Mouse (Mus musculus) intestine, embryonic 15.5 days (tissue): ENCODE measurements around the gene Lamp1. TPM values are rescaled to one million over a fixed set of nuclear protein-coding genes. Genes with fewer than 3 reads are reported as not detected.

Experiments used
- ATAC-seq: fragments of 200-750 bp; cut with Nextera tagmentation; 2 replicates; pipeline ENCODE4 v1.8.0; 2017; ENCODE audit warnings: moderate TSS enrichment, moderate library complexity
- H3K27ac ChIP-seq: fragments of 300-500 bp; sonication (generic); 2 replicates; pipeline ENCODE4 v1.5.1; 2015; ENCODE audit warnings: mild to moderate bottlenecking, inconsistent platforms
- H3K27me3 ChIP-seq: fragments of 300-500 bp; sonication (generic); replicated peaks from 2 replicates; pipeline ENCODE4 v1.6.1; 2015; ENCODE audit warnings: inconsistent platforms
- H3K36me3 ChIP-seq: fragments of 300-500 bp; sonication (generic); 2 replicates; pipeline ENCODE4 v1.6.1; 2015; ENCODE audit warnings: inconsistent platforms
- H3K4me1 ChIP-seq: fragments of 300-500 bp; sonication (generic); replicated peaks from 2 replicates; pipeline ENCODE4 v1.6.1; 2015; ENCODE audit warnings: inconsistent platforms
- H3K4me2 ChIP-seq: fragments of 300-500 bp; sonication (generic); replicated peaks from 2 replicates; pipeline ENCODE4 v1.6.1; 2015; ENCODE audit warnings: mild to moderate bottlenecking, inconsistent platforms
- H3K4me3 ChIP-seq: fragments of 300-500 bp; sonication (generic); replicated peaks from 2 replicates; pipeline ENCODE4 v1.5.1; 2015; ENCODE audit warnings: inconsistent platforms
- H3K9ac ChIP-seq: fragments of 300-500 bp; sonication (generic); 2 replicates; pipeline ENCODE4 v1.6.1; 2015; ENCODE audit warnings: inconsistent platforms
- H3K9me3 ChIP-seq: fragments of 300-500 bp; sonication (generic); 2 replicates; pipeline ENCODE4 v1.6.1; 2016; ENCODE audit warnings: inconsistent platforms
- WGBS: fragments of 180-500 bp; shearing (Covaris S2); methylation state at CpG from one replicate; pipeline ENCODE4 v1.1.7; 2015; 5-methylcytosine and 5-hydroxymethylcytosine counted together
- polyA plus RNA-seq: library from polyadenylated mRNA; unstranded; fragments of >200 nt; fragmentation: Nextera tagmentation; extraction: Ambion mirVana; gene quantifications from 2 replicates; pipeline ENCODE4 v1.2.1, GENCODE M21; 2015

Gene Lamp1
- polyA plus RNA-seq, 1 experiment from 2014 or later, result 407 TPM

DNA sequence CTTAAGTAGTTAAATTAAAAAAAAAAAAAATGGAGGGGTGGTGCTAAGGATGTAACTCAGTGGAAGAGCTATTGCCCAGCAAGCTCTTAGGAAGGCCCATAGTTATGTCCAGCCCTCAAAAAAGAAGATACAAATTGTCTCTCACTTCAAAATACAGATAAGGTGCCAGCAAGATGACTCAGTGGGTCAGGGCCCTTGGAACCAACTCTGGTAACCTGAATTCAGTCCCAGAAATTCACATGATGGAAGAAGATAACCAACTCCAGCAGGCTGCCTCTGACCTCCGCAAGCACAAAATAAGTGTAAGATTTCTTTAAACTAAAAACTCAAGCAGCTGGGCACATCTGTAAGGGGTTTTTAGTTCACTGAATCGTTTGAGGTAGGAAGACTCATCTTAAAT, 10.5 kb upstream of the Lamp1 start:
- peaks cover 17% of the 10 kb centered on the region for H3K36me3 ChIP-seq
- no peak for ATAC-seq
- H3K27ac ChIP-seq, result no peak overlapping the region
- 89% methylated on average over 2 of the region's 2 CpGs for WGBS
- H3K9ac ChIP-seq, result no peak overlapping the region
- H3K9me3 ChIP-seq, result no peaks in the 10 kb centered on the region
- H3K27me3 ChIP-seq, result no peaks in the 10 kb centered on the region
- H3K4me1 ChIP-seq, result no peaks in the 10 kb centered on the region
- no peak overlapping the region for H3K4me3 ChIP-seq
- H3K4me2 ChIP-seq, result no peak overlapping the region

DNA sequence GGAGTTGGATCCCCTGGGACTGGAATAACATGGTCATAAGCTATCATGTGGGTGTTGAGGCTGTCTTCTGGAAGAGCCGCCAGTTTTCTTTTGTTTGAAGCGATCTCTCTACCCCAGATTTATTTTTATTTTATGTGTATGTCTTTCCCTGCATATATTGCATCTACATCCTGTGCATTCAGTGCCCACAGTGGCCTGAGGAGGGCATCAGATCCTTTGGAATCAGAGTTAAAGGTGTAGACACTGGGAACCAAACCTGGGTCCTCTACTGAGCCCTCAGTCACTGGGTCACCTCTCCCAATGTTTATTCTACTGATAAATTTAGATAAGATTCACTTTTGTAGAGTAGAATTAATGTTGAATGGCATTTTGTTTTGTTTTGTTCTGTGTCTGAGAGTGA, 9.7 kb upstream of the Lamp1 start:
- H3K4me3 ChIP-seq, result no peak overlapping the region
- no peaks in the 10 kb centered on the region for H3K27me3 ChIP-seq
- H3K9me3 ChIP-seq, result no peaks in the 10 kb centered on the region
- H3K36me3 ChIP-seq, result peaks cover 13% of the 10 kb centered on the region
- no peak for ATAC-seq
- H3K9ac ChIP-seq, result no peak overlapping the region
- no peaks in the 10 kb centered on the region for H3K4me1 ChIP-seq
- no peak overlapping the region for H3K4me2 ChIP-seq
- 93% methylated on average over 2 of the region's 2 CpGs for WGBS
- H3K27ac ChIP-seq, result no peak overlapping the region

DNA sequence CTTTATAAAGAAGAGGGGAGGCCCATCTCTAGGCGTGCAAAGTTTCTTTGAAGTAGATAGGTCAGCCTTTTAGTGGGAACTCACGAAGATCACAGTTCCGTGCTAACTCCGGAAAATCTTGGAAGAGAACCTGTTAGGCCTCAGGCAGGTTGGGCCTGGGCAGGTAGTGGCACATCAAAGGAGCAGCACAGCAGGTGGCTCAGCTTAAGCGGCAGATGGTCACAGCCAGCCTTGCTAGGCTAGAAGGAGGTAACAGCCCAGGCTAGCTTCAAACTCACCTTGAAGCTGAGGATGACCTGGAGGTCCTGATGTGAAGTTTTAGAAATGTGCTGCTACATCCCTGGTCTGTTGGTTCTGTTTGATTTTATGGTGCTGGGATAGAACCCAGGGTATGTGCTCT, 9.1 kb upstream of the Lamp1 start:
- Histone ChIP-seq H3K9me3 (no peaks in the 10 kb centered on the region), H3K4me1 (no peaks in the 10 kb centered on the region), H3K4me2 (no peak overlapping the region), H3K27ac (no peak overlapping the region), H3K4me3 (no peak overlapping the region), H3K9ac (no peak overlapping the region), H3K27me3 (no peaks in the 10 kb centered on the region), H3K36me3 (peaks cover 8% of the 10 kb centered on the region)
- 63% methylated on average over 5 of the region's 5 CpGs for whole genome bisulfite sequencing
- ATAC-seq, result no peak

DNA sequence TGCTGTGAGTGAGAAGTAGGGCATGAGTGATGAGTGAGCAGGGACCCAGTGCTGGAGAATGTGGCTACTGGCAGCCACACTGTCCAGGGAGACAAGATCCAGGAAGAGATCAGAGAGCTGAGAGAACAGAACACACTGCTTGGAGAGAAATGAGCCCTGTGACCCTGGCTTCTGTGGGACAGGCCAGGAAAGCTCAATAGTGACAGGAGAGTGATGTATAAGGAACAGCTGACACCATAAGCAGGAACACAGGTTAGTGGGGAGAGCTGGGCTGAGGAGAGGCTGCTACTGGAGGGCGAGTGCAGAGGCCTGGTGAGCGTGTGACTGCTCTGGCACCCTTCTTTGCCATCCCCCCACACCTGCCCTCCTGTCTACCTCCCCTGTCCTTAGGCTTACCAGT, 8.0 kb upstream of the Lamp1 start:
- peaks cover 4% of the 10 kb centered on the region; the same call in 1 of the 2 replicates for H3K36me3 ChIP-seq
- no peak overlapping the region for H3K27ac ChIP-seq
- H3K4me2 ChIP-seq, result no peak overlapping the region
- ATAC-seq, result no peak
- 83% methylated on average over 2 of the region's 2 CpGs for WGBS
- no peaks in the 10 kb centered on the region for H3K9me3 ChIP-seq
- no peaks in the 10 kb centered on the region for H3K27me3 ChIP-seq
- no peak overlapping the region for H3K9ac ChIP-seq
- no peak overlapping the region for H3K4me3 ChIP-seq
- no peaks in the 10 kb centered on the region for H3K4me1 ChIP-seq

DNA sequence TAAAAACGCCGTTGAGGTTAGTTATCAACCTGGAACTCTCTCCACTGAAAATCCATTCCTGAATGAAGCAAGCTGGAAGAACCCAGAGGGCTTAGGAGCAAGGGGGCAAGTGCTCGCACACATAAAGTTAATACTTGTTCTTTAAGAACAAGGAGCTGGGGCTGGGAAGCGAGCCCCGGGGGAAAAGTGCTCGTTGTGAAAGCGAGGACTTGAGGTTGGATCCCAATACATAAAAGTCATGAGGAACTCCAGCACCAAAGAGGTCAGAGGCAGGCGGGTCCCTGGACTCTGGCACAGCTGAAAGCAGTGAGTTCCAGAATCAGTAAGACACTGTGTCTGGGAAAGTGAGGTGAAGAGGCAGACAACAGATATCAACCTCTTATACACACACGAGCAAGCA, 4.9 kb upstream of the Lamp1 start:
- Histone ChIP-seq H3K27ac (no peak overlapping the region), H3K9me3 (no peaks in the 10 kb centered on the region), H3K4me3 (no peak overlapping the region), H3K4me2 (no peak overlapping the region), H3K9ac (no peak overlapping the region), H3K4me1 (0 out of 2 replicates have a peak, but pooled peaks cover 3% of the 10 kb centered on the region), H3K36me3 (no peaks in the 10 kb centered on the region), H3K27me3 (no peaks in the 10 kb centered on the region)
- 79% methylated on average over 9 of the region's 9 CpGs for WGBS
- no peak for ATAC-seq

DNA sequence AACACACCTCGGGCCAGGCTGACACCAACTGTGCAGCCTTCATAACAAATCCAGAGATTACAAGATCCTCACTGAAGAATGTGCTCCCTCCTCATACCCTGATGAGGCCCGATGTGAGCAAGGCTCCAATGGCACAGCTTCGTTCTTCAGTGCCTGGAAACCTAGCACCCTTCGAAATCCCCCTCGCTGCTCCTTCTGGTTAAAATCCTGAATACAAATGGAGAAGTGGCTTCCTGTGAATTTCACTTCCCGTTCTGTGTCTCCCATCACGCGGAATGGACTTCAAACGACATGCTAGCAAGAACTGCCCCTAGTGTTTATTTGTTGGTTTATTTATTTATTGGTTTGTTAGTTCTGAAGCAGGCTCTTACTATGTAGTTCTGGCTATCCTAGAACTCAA, 3.6 kb upstream of the Lamp1 start:
- H3K27me3 ChIP-seq, result no peaks in the 10 kb centered on the region
- H3K4me2 ChIP-seq, result no peak overlapping the region
- ATAC-seq, result no peak
- H3K27ac ChIP-seq, result no peak overlapping the region
- no peaks in the 10 kb centered on the region for H3K36me3 ChIP-seq
- H3K9ac ChIP-seq, result no peak overlapping the region
- 70% methylated on average over 9 of the region's 9 CpGs for WGBS
- no peak overlapping the region for H3K4me3 ChIP-seq
- peaks cover 8% of the 10 kb centered on the region for H3K4me1 ChIP-seq
- H3K9me3 ChIP-seq, result no peaks in the 10 kb centered on the region

DNA sequence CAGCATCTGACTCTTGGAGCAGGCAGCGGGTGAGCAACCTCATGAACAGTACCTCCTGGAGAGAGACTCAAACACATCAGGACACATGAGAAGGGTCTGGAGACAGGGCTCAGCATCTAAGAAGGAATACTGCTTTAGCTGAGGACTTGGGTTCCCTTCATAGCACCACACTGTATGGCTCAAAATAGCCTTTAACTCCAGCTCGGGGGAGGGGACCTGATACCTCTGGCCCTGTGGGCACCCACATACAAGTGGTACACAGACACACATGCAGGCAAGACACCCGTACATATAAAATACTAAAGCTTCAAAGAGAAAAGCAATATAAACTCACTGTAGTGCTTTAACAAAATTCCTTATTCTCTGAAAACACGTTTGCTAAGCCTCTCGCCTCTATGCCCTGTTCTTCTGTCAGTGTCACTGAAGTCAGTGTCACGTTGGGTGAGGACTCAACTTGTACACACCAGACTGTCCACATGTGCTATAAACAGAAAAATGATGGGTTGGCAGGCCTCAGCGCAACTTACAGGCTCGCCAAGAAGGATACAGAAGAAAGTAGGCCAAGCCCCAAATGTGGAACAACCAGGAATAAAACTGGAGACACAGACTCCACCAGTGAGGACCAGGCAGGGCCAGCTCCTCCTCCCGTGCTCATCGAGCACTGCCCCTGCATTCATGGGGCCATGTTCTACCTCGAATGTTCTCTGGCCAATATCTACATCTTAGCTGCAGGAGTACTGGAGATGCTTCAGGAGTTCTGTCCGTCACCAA, 2.4 kb upstream of the Lamp1 start:
- H3K27me3 ChIP-seq, result no peaks in the 10 kb centered on the region
- no peaks in the 10 kb centered on the region for H3K9me3 ChIP-seq
- peaks cover 16% of the 10 kb centered on the region for H3K4me1 ChIP-seq
- H3K4me2 ChIP-seq, result no peak overlapping the region
- no peak overlapping the region for H3K9ac ChIP-seq
- 70% methylated on average over 12 of the region's 12 CpGs for WGBS
- H3K4me3 ChIP-seq, result no peak overlapping the region
- no peaks in the 10 kb centered on the region for H3K36me3 ChIP-seq
- no peak for ATAC-seq
- no peak overlapping the region for H3K27ac ChIP-seq

DNA sequence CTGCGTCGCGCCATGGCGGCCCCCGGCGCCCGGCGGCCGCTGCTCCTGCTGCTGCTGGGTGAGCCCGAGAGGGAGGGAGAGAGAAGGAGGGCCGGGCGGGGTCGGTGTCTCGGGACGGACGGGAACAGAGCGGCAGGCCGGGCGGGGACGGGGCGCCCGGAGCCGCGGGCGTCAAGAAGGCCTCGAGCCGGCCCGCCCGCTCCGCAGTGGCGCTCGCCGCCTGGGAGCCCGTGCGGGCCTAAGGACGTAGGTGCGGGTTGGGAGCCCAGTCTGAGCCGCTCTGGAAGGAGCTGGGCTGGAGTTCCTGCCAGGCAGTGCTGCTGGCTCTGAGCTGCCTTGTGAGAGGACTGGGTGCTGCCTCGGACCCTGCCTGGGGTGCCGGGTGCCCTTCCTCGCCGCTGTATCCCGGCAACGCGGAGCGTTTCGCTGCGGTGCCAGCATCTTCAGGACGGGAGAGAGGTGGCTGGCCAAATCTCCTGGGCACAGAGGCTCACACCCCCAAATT, 468 bp downstream of the Lamp1 start:
- under 1% methylated on average over 46 of the region's 49 CpGs for WGBS
- Histone ChIP-seq H3K9me3 (no peaks in the 10 kb centered on the region), H3K4me2 (peak overlapping the region; percentile 67), H3K27me3 (no peaks in the 10 kb centered on the region), H3K4me1 (peaks cover 20% of the 10 kb centered on the region), H3K27ac (peak overlapping the region; percentile 70), H3K36me3 (no peaks in the 10 kb centered on the region), H3K4me3 (peak overlapping the region; percentile 100), H3K9ac (peak overlapping the region; percentile 92)
- ATAC-seq, result peak; percentile 75

DNA sequence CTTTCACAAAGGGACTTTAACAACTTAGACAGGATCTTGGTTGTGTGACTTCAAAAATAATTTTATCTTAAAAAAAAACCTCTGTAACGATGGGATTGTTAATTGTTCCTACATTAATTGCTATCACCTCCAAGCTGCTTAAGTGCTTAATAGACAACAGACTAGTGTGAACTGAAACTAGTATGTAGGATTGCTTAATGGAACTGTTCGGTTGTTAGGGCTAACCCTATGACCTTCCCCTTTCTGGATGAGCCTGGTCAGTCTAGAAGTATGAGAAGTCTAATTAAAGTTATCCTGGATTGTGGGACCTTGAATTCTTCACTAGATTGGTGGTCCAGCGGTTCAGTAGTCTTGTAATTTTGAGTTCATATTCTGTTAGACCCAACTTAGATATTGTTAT, 1.7 kb downstream of the Lamp1 start:
- 74% methylated on average over 3 of the region's 3 CpGs for WGBS
- Histone ChIP-seq H3K9me3 (no peaks in the 10 kb centered on the region), H3K4me2 (peak overlapping the region; percentile 67), H3K4me3 (peak overlapping the region; percentile 100; the same call in 1 of the 2 replicates), H3K27ac (no peak overlapping the region), H3K36me3 (no peaks in the 10 kb centered on the region; the same call in 1 of the 2 replicates), H3K9ac (peak overlapping the region; percentile 92), H3K27me3 (no peaks in the 10 kb centered on the region), H3K4me1 (peaks cover 20% of the 10 kb centered on the region)
- ATAC-seq, result no peak

DNA sequence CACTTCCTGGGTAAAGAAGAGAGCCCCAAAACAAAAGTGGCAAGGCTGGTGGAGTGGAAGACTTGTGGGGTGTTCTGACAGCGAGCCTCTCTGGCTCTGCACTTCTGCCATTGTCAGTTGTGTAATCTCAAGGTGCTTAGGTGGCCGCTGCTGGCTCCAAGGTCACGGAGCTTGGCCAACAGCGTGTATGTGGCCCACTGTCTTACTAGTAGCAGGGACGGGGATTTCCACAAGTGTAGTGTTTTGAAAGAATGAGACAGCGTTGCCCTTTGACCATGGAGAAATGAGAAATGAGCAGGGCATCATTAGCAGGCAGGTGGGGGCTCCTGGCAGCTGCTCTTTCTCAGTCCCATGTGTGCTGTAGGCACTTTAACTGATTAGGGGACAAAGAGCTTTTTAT, 3.1 kb downstream of the Lamp1 start:
- H3K4me3 ChIP-seq, result no peak overlapping the region
- no peak overlapping the region for H3K9ac ChIP-seq
- peaks cover 3% of the 10 kb centered on the region; the same call in 1 of the 2 replicates for H3K36me3 ChIP-seq
- no peak overlapping the region for H3K27ac ChIP-seq
- H3K27me3 ChIP-seq, result no peaks in the 10 kb centered on the region
- no peak for ATAC-seq
- peaks cover 20% of the 10 kb centered on the region for H3K4me1 ChIP-seq
- no peaks in the 10 kb centered on the region for H3K9me3 ChIP-seq
- H3K4me2 ChIP-seq, result no peak overlapping the region
- 83% methylated on average over 6 of the region's 6 CpGs for WGBS

DNA sequence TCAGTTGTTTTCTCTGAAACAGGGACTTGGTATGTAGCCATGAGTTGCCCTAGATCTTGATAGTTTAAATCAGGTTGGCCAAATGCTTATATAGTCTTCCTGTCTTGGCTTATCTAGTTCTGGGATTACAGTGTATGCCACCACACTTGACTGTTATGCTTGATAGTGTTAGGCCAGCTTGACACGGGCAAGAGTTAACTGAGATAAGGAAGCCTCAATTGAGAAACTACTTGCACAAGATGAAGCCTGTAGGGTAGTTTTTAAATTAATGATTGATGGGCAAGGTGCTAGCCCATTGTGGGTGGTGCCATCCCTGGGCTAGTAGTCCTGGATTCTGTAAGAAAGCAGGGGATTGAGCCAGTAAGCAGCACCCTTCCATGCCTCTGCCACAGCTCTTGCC, 4.6 kb downstream of the Lamp1 start:
- ATAC-seq, result no peak
- Histone ChIP-seq H3K36me3 (peaks cover 12% of the 10 kb centered on the region), H3K4me3 (no peak overlapping the region), H3K9me3 (no peaks in the 10 kb centered on the region), H3K4me2 (no peak overlapping the region), H3K27me3 (no peaks in the 10 kb centered on the region), H3K4me1 (peaks cover 18% of the 10 kb centered on the region), H3K27ac (no peak overlapping the region), H3K9ac (no peak overlapping the region)
- 59% methylated on average over 1 of the region's 1 CpGs for WGBS

DNA sequence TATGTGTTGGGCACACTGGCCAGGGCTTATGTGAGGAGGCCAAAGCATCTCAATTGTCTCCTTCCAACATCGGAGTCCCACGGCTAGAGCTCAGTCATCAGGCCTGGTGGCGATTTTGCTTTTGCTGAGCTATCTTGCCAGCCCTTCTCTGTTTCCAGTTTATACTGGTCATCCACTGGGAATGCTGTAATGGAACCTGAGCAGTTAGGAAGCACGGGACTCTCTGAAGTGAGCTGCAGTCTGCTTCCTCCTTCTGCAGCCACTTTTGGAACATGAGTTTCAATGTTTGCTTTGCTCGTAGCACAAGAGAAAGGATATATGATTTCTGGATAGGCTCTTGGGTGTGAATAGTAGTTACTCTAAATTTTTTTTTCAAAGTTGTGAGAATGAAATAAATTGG, 5.4 kb downstream of the Lamp1 start:
- no peak overlapping the region for H3K9ac ChIP-seq
- no peak overlapping the region for H3K27ac ChIP-seq
- H3K27me3 ChIP-seq, result no peaks in the 10 kb centered on the region
- no peak for ATAC-seq
- H3K4me2 ChIP-seq, result no peak overlapping the region
- peaks cover 14% of the 10 kb centered on the region for H3K36me3 ChIP-seq
- H3K4me3 ChIP-seq, result no peak overlapping the region
- peaks cover 16% of the 10 kb centered on the region for H3K4me1 ChIP-seq
- WGBS, result 83% methylated on average over 5 of the region's 5 CpGs
- no peaks in the 10 kb centered on the region for H3K9me3 ChIP-seq

DNA sequence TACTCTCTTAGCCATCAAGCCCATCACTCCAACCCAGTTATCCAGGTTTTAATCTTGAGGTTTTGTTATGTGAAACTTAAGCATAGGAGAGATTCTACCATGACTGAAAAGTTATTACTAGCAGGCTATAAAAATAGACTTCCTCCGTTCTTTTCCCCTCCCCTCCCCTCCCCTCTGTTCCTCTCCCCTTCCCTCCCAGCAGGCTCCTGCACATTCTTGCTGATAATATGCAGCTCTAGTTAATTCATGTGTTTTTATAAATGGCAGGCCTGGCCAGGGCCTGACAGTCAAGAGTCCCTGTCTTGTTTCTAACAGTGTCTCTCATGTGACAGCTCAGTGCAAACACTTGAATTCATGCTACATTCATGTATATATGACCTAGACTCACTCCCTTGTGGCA, 11.5 kb downstream of the Lamp1 start:
- no peaks in the 10 kb centered on the region for H3K9me3 ChIP-seq
- H3K4me2 ChIP-seq, result no peak overlapping the region
- no peak overlapping the region for H3K4me3 ChIP-seq
- 47% methylated on average over 1 of the region's 1 CpGs for WGBS
- ATAC-seq, result no peak
- no peaks in the 10 kb centered on the region for H3K4me1 ChIP-seq
- H3K27me3 ChIP-seq, result no peaks in the 10 kb centered on the region
- H3K27ac ChIP-seq, result no peak overlapping the region
- no peak overlapping the region for H3K9ac ChIP-seq
- peaks cover 54% of the 10 kb centered on the region for H3K36me3 ChIP-seq
